Mouse (Mus musculus) CD8-positive naive resting alpha-beta T cell, adult 2 months (primary cell): Measurements from ENCODE around the gene Tiam2.

Source experiments
- DNase-seq, 2 experiments: peaks; one replicate each; pipeline ENCODE4 v3.0.0; 2022; ENCODE audit warnings: low read depth in 2 of 2, low spot score in 2 of 2

The Tiam2 gene

DNA sequence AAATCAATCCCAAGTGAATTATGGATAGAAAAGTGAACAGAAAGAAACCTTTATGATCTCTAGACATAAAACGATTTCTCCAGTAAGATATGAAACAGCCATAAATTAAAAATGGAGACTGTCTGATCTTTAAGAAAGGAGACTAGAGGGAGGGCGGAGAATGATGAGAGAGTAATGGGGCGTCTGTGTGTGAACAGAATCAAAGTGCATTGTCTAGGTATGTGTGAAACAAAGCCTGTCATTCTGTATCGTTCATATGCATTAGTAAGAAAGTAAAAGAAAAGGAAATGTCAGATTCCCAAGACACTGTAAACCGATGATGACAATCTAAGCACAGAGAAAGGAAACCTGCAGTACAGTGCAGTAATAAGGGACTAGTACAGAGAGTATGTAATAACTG is 214.7 kb downstream of the Tiam2 start:
- DNase-seq, result no peak

DNA sequence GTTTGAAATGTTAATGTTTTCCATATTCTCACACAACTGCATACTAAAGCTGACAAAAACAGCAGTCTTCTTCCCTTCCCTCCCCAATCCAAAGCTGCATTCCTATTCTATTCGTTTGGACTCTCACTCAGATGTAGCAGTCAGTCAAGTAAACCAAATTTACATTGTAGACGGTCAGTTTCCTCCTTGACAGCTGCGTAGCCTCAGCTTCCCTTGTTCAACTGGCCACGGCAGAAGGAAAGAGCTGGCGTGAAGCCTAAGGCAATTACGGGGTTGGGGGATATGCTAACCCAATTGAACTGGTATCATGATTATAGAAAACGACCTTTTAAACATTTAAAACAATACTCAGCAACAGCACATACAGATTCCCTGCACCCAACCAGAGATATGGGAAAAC is 221.4 kb downstream of the Tiam2 start:
- DNase-seq, result no peak

DNA sequence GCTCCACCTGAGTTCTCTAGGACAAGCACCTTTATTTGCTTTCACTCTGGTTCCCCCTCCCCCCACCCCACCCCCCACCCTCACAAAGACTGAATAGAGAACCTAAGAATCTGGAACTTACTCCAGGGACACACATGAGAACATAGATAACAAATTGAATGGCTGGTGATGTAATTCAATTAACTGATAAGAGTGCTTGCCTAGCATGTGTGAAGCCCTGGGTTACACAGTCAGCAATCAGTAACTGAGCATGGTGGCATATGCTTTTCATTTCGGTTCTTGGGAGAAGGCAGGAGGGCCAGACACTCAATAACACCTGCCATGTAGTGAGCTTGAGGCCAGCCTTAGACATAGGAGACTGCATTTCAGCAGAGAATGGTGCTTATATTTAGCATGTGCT is 229.9 kb downstream of the Tiam2 start:
- no peak for DNase-seq

DNA sequence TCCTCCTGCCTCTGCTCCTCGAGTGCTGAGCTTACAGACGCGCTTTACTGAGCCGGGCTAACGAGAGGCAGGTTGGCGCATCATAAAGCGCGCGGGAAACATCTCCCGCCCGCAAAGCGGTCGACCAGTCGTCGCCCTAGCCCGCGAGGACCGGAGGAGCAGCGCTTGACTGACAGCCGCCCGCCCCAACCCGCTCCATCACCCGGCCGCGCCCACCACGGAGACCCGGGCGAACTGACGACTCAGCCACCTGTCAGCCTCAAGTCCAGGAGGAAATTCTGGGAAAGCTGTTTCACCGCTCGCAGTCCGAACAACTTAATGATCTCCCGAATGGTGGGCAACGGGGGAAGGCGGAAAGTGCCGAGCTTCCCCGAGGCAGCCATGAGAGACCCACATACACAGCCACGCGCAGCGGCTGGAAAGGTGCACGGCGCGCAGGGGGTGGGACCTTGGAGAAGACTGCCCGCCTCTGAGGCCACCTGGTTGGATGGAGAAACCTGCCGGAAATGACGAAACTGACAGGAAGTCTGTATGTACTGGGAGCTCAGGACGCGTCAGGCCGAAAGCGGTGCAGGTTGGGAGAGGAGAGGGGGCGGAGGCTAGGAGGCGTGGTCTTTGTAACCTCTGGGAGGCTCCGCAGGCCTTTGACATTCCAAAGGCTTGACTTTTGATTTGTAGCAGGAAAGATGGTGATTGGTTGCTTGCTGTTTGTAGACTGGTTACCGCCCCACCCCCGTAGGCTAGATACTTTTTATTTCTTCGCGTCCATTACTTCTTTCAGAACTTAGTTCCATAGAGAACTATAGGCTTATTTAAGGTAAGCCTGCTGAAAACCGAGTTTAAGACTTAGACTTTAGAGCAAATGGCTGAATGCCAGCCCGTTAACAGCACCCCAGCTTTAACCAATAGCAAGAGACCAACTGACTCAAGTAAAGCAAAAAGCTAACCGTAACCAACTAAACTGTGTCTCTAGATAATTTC is 231.2 kb downstream of the Tiam2 start, which contains the start of gene Tfb1m:
TSS of gene Tfb1m (minus strand) at position 451 of the 981 bp plus-strand sequence.
- DNase-seq, result peak; percentile 92 to 96

DNA sequence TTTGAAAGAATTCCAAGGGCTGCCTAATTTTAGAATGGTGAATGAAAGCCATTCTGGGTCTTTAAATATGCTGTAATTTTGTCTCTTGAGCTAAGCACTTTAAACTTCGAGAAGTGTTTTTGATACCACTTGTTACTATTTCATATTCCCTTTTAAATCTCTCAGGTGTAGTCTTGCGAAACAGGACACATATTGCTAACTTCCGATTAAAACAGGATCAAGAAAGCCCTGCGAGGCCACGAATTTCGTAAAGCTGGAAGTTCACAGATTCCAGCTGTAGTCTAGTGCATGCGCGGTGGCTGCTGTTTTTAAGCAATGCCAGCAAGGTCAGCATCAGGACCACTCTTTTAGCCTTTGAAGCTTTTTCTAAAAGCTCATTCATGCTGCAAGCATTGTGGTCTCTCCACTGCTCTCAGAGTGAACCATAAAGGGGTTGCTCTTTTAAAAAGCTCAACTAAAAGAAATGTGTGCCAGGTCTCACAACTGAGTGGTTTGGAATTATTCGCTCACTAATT is 232.0 kb downstream of the Tiam2 start:
- DNase-seq, result no peak

DNA sequence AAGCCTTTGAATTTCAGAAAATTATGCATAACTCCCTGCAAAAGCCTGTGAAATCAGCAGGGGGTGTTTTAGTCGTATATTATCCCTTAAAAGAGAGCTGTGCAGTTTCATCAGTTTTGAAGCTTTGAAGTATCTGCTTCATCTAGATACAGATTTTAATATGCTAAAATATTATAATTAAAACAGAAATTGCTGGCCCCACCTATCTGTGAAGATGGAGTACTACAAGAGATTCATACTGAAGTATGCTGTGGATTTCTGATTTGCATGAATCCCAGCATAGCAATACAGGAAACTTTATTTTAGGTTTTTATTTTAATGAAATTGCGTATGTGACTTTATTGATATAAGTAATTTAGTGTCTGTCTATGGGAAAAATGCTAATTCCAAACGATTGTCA is 234.2 kb downstream of the Tiam2 start:
- peak in 1 of 2 experiments; percentile 13 for DNase-seq

DNA sequence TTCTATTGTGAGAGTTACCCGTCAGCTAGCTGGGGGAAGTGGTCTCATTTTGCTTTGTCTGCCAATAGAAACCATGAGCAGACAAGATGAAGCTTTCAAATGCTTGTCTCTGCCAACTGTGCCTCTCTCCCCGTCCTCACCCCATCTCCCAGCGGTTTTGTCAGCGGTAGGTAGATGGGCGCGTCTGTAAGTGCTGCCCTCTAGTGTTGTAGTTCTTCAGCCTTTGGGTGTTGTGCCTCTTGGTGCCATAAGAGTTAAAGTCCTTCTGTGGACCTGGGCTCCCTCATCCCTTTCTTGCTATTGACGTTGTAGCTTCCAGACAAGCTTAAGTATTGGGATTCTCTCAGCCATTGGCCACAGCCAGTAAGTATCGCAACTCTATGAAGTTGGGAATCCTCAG is 236.0 kb downstream of the Tiam2 start:
- peak; percentile 9 to 25 for DNase-seq

DNA sequence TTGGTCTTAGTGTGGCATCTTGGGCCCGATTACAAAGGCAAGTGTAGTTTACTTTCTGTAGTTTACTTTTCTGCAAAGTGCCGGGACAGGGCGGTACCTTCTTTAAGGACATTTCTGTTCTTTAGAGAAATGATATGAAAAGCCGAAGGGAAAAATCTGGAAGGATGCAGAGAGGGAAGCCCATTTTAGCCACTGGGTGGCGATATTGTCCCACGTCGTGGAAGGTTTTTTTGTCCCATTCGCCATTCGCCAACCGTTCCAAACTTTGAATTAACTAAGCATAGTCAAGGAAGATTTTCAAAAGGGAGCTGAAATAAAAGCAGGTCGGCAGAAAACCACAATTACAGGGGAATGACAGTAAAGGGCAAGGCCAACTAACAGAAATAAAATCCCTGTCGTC is 244.5 kb downstream of the Tiam2 start:
- peak in 1 of 2 experiments; percentile 7 for DNase-seq
